Mouse (Mus musculus) neural tube, embryonic 13.5 days (tissue): Measurements from ENCODE around the gene Ppp1r17. TPM values are rescaled to one million over a fixed set of nuclear protein-coding genes. Genes with fewer than 3 reads are reported as not detected.
A peak's percentile ranks its signal among the peaks of the same experiment; 100 is the strongest.

Source experiments
- ATAC-seq: fragments of 200-750 bp; cut with Nextera tagmentation; 2 replicates; pipeline ENCODE4 v1.8.0; 2017; ENCODE audit warnings: low read depth, mild to moderate bottlenecking, moderate TSS enrichment, moderate library complexity
- H3K27ac ChIP-seq: fragments of 300-500 bp; sonication (generic); replicated peaks from 2 replicates; pipeline ENCODE4 v1.5.1; 2015; ENCODE audit warnings: moderate library complexity, mild to moderate bottlenecking, inconsistent platforms
- H3K27me3 ChIP-seq: fragments of 300-500 bp; sonication (generic); 2 replicates; pipeline ENCODE4 v1.6.1; 2015; ENCODE audit warnings: mild to moderate bottlenecking, inconsistent platforms
- H3K36me3 ChIP-seq: fragments of 300-500 bp; sonication (generic); 2 replicates; pipeline ENCODE4 v1.6.1; 2015; ENCODE audit warnings: mild to moderate bottlenecking, inconsistent platforms
- H3K4me1 ChIP-seq: fragments of 300-500 bp; sonication (generic); replicated peaks from 2 replicates; pipeline ENCODE4 v1.6.1; 2015; ENCODE audit warnings: inconsistent platforms
- H3K4me2 ChIP-seq: fragments of 300-500 bp; sonication (generic); 2 replicates; pipeline ENCODE4 v1.6.1; 2015; ENCODE audit warnings: inconsistent platforms, mild to moderate bottlenecking, moderate library complexity
- H3K4me3 ChIP-seq: fragments of 300-500 bp; sonication (generic); 2 replicates; pipeline ENCODE4 v1.5.1; 2015; ENCODE audit warnings: mild to moderate bottlenecking, inconsistent platforms
- H3K9ac ChIP-seq: fragments of 300-500 bp; sonication (generic); 2 replicates; pipeline ENCODE4 v1.6.1; 2015; ENCODE audit warnings: moderate library complexity, mild to moderate bottlenecking, inconsistent platforms
- H3K9me3 ChIP-seq: fragments of 300-500 bp; sonication (generic); 2 replicates; pipeline ENCODE4 v1.6.1; 2016; ENCODE audit warnings: inconsistent platforms
- WGBS: fragments of 180-500 bp; shearing (Covaris S2); methylation state at CpG from one replicate; pipeline ENCODE4 v1.1.7; 2015; 5-methylcytosine and 5-hydroxymethylcytosine counted together
- polyA plus RNA-seq: library from polyadenylated mRNA; unstranded; fragments of >200 nt; fragmentation: Nextera tagmentation; extraction: Ambion mirVana; gene quantifications from 2 replicates; pipeline ENCODE4 v1.2.1, GENCODE M21; 2015

Gene Ppp1r17
- polyA plus RNA-seq, 1 experiment from 2014 or later: 36.4 TPM

DNA sequence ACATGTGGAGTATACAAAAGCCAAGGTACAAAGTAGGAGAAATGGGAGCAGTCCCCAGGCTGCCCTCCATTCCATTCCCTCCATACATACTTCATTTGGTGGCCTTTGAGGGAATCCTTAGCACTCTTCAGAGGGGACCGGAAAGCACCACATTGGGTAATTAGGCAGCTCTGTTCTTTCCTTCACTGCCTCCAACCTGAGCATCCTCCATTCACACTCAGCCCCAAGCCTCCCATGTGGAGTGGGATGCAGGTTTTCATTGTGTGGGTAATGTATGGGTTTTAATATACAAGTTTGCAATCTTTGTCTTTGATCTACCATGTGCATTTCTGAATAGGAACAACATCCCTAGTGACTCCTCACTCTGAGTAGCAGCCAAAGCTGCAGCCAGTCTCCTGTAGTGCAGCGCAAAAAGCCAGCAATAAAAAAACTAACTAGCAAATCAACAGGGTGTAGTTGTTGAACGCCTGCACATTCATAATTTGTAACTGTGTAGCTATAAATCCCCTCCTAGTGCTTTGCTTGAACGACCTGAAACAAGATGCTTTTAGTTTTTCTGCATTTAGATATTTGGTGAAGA lies 22.3 kb downstream of the Ppp1r17 start:
- Histone ChIP-seq H3K4me2 (no peak overlapping the region), H3K9me3 (no peaks in the 10 kb centered on the region), H3K36me3 (no peaks in the 10 kb centered on the region), H3K4me3 (no peak overlapping the region), H3K4me1 (peaks cover 5% of the 10 kb centered on the region; the same call in 1 of the 2 replicates), H3K9ac (no peak overlapping the region), H3K27me3 (no peaks in the 10 kb centered on the region), H3K27ac (no peak overlapping the region)
- WGBS: 41% methylated on average over 4 of the region's 4 CpGs
- 0 out of 2 replicates have a peak, but pooled peaks have one; percentile 28 for ATAC-seq

- no peaks in the 10 kb centered on the region for H3K27me3 ChIP-seq
- H3K4me3 ChIP-seq: no peak overlapping the region
- H3K36me3 ChIP-seq: no peaks in the 10 kb centered on the region
- peak; percentile 57; the same call in 1 of the 2 replicates for ATAC-seq
- H3K27ac ChIP-seq: peak overlapping the region; percentile 68; the same call in 1 of the 2 replicates
- no peaks in the 10 kb centered on the region for H3K9me3 ChIP-seq
- H3K4me2 ChIP-seq: no peak overlapping the region
- no peak overlapping the region for H3K9ac ChIP-seq
- H3K4me1 ChIP-seq: peaks cover 5% of the 10 kb centered on the region; the same call in 1 of the 2 replicates
- 34% methylated on average over 5 of the region's 5 CpGs for whole genome bisulfite sequencing
Observed at GRCm38 (mm10) chr6:56044270-56044669, 27.0 kb downstream of the Ppp1r17 start.

DNA sequence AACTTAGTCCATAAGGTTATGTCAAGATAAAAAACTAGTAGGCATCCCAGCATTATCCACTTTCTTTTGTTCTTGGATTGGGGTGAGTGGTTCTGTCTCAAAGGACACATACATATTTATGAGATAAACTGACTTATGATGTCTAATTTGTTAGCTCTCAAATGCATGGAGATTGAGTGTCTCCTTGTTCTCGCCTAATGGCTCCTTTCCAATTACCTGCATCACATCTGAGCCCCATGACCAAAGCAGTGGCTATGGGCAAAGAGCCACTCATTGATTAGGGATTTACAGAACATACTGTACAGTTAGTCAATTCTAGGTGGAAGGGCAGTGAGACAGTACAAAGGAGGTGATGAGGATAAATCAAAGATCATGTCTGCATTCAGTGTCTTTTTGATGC lies 27.4 kb downstream of the Ppp1r17 start:
- ATAC-seq: peak; percentile 56; the same call in 1 of the 2 replicates
- Histone ChIP-seq H3K4me2 (no peak overlapping the region), H3K9ac (no peak overlapping the region), H3K27me3 (no peaks in the 10 kb centered on the region), H3K27ac (peak overlapping the region; percentile 68), H3K36me3 (no peaks in the 10 kb centered on the region), H3K4me3 (no peak overlapping the region), H3K4me1 (peaks cover under 1% of the 10 kb centered on the region; the same call in 1 of the 2 replicates), H3K9me3 (no peaks in the 10 kb centered on the region)
- 40% methylated on average over 1 of the region's 1 CpGs for WGBS

- H3K36me3 ChIP-seq: no peaks in the 10 kb centered on the region
- 83% methylated on average over 3 of the region's 3 CpGs for WGBS
Observed at GRCm38 (mm10) chr6:56048580-56048979, 31.3 kb downstream of the Ppp1r17 start.

GRCm38 (mm10) chr6:56049104-56049503 lies 31.8 kb downstream of the Ppp1r17 start:
- no peaks in the 10 kb centered on the region for H3K27me3 ChIP-seq
- H3K4me2 ChIP-seq: no peak overlapping the region
- no peak overlapping the region for H3K9ac ChIP-seq
- H3K9me3 ChIP-seq: no peaks in the 10 kb centered on the region
- 33% methylated on average over 4 of the region's 4 CpGs for WGBS
- no peaks in the 10 kb centered on the region for H3K4me1 ChIP-seq
- H3K27ac ChIP-seq: no peak overlapping the region
- H3K4me3 ChIP-seq: no peak overlapping the region
- no peaks in the 10 kb centered on the region for H3K36me3 ChIP-seq
- ATAC-seq: peak; percentile 77; the same call in 1 of the 2 replicates

More at GRCm38 (mm10) chr6:56048580-56048979, 31.3 kb downstream of the Ppp1r17 start:
- Histone ChIP-seq H3K4me1 (no peaks in the 10 kb centered on the region), H3K9me3 (no peaks in the 10 kb centered on the region), H3K27ac (no peak overlapping the region), H3K4me2 (no peak overlapping the region), H3K4me3 (no peak overlapping the region), H3K9ac (no peak overlapping the region), H3K27me3 (no peaks in the 10 kb centered on the region)
- no peak for ATAC-seq

GRCm38 (mm10) chr6:56063736-56064135 lies 46.4 kb downstream of the Ppp1r17 start:
- ATAC-seq: no peak
- Histone ChIP-seq H3K9me3 (no peaks in the 10 kb centered on the region), H3K4me2 (no peak overlapping the region), H3K4me1 (no peaks in the 10 kb centered on the region), H3K36me3 (no peaks in the 10 kb centered on the region), H3K27ac (no peak overlapping the region), H3K4me3 (no peak overlapping the region), H3K27me3 (0 out of 2 replicates have a peak, but pooled peaks cover 3% of the 10 kb centered on the region), H3K9ac (no peak overlapping the region)

GRCm38 (mm10) chr6:56066632-56067282 lies 49.5 kb downstream of the Ppp1r17 start:
- no peak overlapping the region for H3K4me3 ChIP-seq
- H3K9ac ChIP-seq: no peak overlapping the region
- H3K4me1 ChIP-seq: no peaks in the 10 kb centered on the region
- no peak overlapping the region for H3K4me2 ChIP-seq
- no peaks in the 10 kb centered on the region for H3K9me3 ChIP-seq
- H3K27ac ChIP-seq: no peak overlapping the region
- peak; percentile 83 for ATAC-seq
- H3K36me3 ChIP-seq: no peaks in the 10 kb centered on the region
- 39% methylated on average over 5 of the region's 5 CpGs for WGBS
- peaks cover 3% of the 10 kb centered on the region; the same call in 1 of the 2 replicates for H3K27me3 ChIP-seq

- no peak for ATAC-seq
- Histone ChIP-seq H3K27ac (no peak overlapping the region), H3K27me3 (peaks cover 11% of the 10 kb centered on the region)
Observed at GRCm38 (mm10) chr6:56068516-56068915, 51.2 kb downstream of the Ppp1r17 start.

DNA sequence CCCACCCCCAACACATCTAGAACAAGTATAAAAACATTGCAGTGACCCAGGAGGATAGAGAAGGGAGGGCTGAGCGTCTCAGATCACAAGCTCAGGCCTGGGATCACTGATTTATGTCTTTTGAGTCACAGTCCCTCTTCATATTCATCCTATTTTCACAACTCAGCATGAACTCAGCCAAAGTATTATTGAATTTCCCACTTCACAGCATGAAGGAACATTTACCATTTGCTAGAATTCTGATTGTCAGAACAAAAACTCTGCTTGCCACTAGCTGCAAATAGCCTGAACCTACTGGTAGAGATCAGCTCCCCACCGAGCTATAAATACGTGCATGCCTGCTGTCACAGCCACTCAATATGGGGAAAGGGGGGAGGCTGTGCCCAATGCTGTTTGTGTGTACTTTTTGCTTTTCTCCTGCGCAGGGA lies 59.1 kb downstream of the Ppp1r17 start:
- no peaks in the 10 kb centered on the region for H3K4me1 ChIP-seq
- WGBS: 26% methylated on average over 4 of the region's 4 CpGs
- ATAC-seq: peak; percentile 59; the same call in 1 of the 2 replicates
- H3K4me2 ChIP-seq: no peak overlapping the region
- H3K36me3 ChIP-seq: no peaks in the 10 kb centered on the region
- no peak overlapping the region for H3K9ac ChIP-seq
- no peaks in the 10 kb centered on the region for H3K9me3 ChIP-seq
- H3K27me3 ChIP-seq: peaks cover 31% of the 10 kb centered on the region
- 0 out of 2 replicates have a peak overlapping the region, but pooled peaks have one; percentile 14 for H3K27ac ChIP-seq
- no peak overlapping the region for H3K4me3 ChIP-seq

More at GRCm38 (mm10) chr6:56068516-56068915, 51.2 kb downstream of the Ppp1r17 start:
- no peak overlapping the region for H3K4me2 ChIP-seq
- H3K9me3 ChIP-seq: no peaks in the 10 kb centered on the region
- H3K9ac ChIP-seq: no peak overlapping the region
- no peaks in the 10 kb centered on the region for H3K36me3 ChIP-seq
- no peak overlapping the region for H3K4me3 ChIP-seq
- no peaks in the 10 kb centered on the region for H3K4me1 ChIP-seq

Other genes starting within 250 kb of the Ppp1r17 start
- 0.14 TPM in 1 of 2 replicates, not detected in the other for gene Itprid1, start 180.6 kb upstream of the Ppp1r17 start, polyA plus RNA-seq